Mouse (Mus musculus): ENCODE data around the gene Tiam1.
A peak's percentile ranks its signal among the peaks of the same experiment; 100 is the strongest.

Tiam1 gene

GRCm38 (mm10) chr16:90143760-90144516 is at the start of gene Tiam1:
Gene Tiam1 (minus strand): TSS chr16:90143769.
- DNase-seq (ENCODE audit: low spot score in 2 of 2) = peak; percentile 96 to 97

- no peak for DNase-seq (ENCODE audit: low spot score in 2 of 2)
Measured at GRCm38 (mm10) chr16:90191289-90191688, 47.7 kb upstream of the Tiam1 start.

GRCm38 (mm10) chr16:90187453-90187852 is 43.9 kb upstream of the Tiam1 start:
- DNase-seq (ENCODE audit: low spot score in 2 of 2) = no peak

- peak; percentile 70 to 77 for DNase-seq (ENCODE audit: low spot score in 2 of 2)
Measured at GRCm38 (mm10) chr16:90185928-90186588, 42.5 kb upstream of the Tiam1 start.

GRCm38 (mm10) chr16:90184135-90184534 is 40.6 kb upstream of the Tiam1 start:
- DNase-seq (ENCODE audit: low spot score in 2 of 2) = no peak

GRCm38 (mm10) chr16:90181673-90182072 is 38.1 kb upstream of the Tiam1 start:
- DNase-seq (ENCODE audit: low spot score in 2 of 2) = no peak

- DNase-seq (ENCODE audit: low spot score in 2 of 2) = no peak
Measured at GRCm38 (mm10) chr16:90180975-90181374, 37.4 kb upstream of the Tiam1 start.

GRCm38 (mm10) chr16:90179892-90180291 is 36.3 kb upstream of the Tiam1 start:
- no peak for DNase-seq (ENCODE audit: low spot score in 2 of 2)

GRCm38 (mm10) chr16:90178404-90178803 is 34.8 kb upstream of the Tiam1 start:
- no peak for DNase-seq (ENCODE audit: low spot score in 2 of 2)

- no peak for DNase-seq (ENCODE audit: low spot score in 2 of 2)
Measured at GRCm38 (mm10) chr16:90177425-90177824, 33.9 kb upstream of the Tiam1 start.

- peak; percentile 64 to 65 for DNase-seq (ENCODE audit: low spot score in 2 of 2)
Measured at GRCm38 (mm10) chr16:90176472-90176871, 32.9 kb upstream of the Tiam1 start.

GRCm38 (mm10) chr16:90171416-90171815 is 27.8 kb upstream of the Tiam1 start:
- no peak for DNase-seq (ENCODE audit: low spot score in 2 of 2)

GRCm38 (mm10) chr16:90170676-90171075 is 27.1 kb upstream of the Tiam1 start:
- DNase-seq (ENCODE audit: low spot score in 2 of 2) = no peak

- DNase-seq (ENCODE audit: low spot score in 2 of 2) = peak in 1 of 2 experiments; percentile 27
Measured at GRCm38 (mm10) chr16:90169863-90170630, 26.5 kb upstream of the Tiam1 start.

- DNase-seq (ENCODE audit: low spot score in 2 of 2) = no peak
Measured at GRCm38 (mm10) chr16:90167646-90168045, 24.1 kb upstream of the Tiam1 start.

- DNase-seq (ENCODE audit: low spot score in 2 of 2) = no peak
Measured at GRCm38 (mm10) chr16:90165435-90165834, 21.9 kb upstream of the Tiam1 start.

GRCm38 (mm10) chr16:90164942-90165341 is 21.4 kb upstream of the Tiam1 start:
- no peak for DNase-seq (ENCODE audit: low spot score in 2 of 2)

- no peak for DNase-seq (ENCODE audit: low spot score in 2 of 2)
Measured at GRCm38 (mm10) chr16:90155080-90155479, 11.5 kb upstream of the Tiam1 start.

- no peak for DNase-seq (ENCODE audit: low spot score in 2 of 2)
Measured at GRCm38 (mm10) chr16:90150820-90151219, 7.3 kb upstream of the Tiam1 start.

- no peak for DNase-seq (ENCODE audit: low spot score in 2 of 2)
Measured at GRCm38 (mm10) chr16:90150126-90150525, 6.6 kb upstream of the Tiam1 start.

- DNase-seq (ENCODE audit: low spot score in 2 of 2) = no peak
Measured at GRCm38 (mm10) chr16:90149335-90149734, 5.8 kb upstream of the Tiam1 start.

- no peak for DNase-seq (ENCODE audit: low spot score in 2 of 2)
Measured at GRCm38 (mm10) chr16:90145244-90145643, 1.7 kb upstream of the Tiam1 start.

Measured in right cerebral cortex, postnatal 36 days (tissue).